In the genomic region with DNA sequence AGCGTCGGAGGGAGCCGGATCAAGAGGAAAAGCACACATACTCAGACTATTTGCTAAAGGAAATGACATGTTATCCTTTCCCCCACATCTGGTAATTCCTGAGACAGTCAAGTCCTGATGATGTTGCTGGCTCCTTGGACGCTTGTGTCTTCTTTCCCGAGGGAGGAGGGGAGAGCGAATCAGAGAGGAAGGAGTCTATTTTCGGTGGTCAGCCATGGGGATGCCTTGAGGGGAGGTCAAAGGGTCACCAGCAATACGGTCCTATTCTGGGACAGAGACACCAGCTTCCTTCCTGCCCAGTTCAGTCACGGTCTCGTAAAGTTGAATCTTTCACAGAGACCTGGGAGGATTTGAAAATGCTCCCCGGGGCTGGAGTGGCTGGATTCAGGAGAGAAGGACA, we compare ENCODE assay signal across 9 mouse cellular contexts.
DNase-seq lines count a peak whose midpoint lies in the region; ATAC-seq and TF ChIP-seq lines count a peak whose summit lies in the region.
"Had no signal": no experiment of that assay in that cellular context is flagged by ENCODE, and none has a peak within 500 bp of the region (broad histone marks: within the 10 kb centered on the region; RNA-seq: fewer than 3 reads in every experiment).

No protein-coding gene starts in this region.

- H3K36me3 ChIP-seq in lung, embryonic 14.5 days (ENCODE audit: insufficient read depth) = no peaks in the 10 kb centered on the region
- no peaks in the 10 kb centered on the region for H3K36me3 ChIP-seq in heart, embryonic 14.5 days (ENCODE audit: control insufficient read depth, insufficient read depth, low read length)
- H3K36me3 ChIP-seq in stomach, embryonic 15.5 days = no peaks in the 10 kb centered on the region
- no peaks in the 10 kb centered on the region for H3K36me3 ChIP-seq in forebrain, embryonic 15.5 days

- no peak overlapping the region for H3K4me3 ChIP-seq in lung, embryonic 14.5 days (ENCODE audit: low read depth, low read length)
- H3K4me3 ChIP-seq in lung, adult 2 months (replicated peaks; ENCODE audit: extremely low read depth, low read depth, low read length) = no peak overlapping the region
- no peak overlapping the region for H3K4me3 ChIP-seq in heart, embryonic 14.5 days (ENCODE audit: control insufficient read depth in 1 of 2, insufficient read depth in 1 of 2, low read depth in 1 of 2, low read length in 2 of 2)
- no peak overlapping the region for H3K4me3 ChIP-seq in stomach, embryonic 15.5 days (replicated peaks)
- H3K4me3 ChIP-seq in forebrain, embryonic 15.5 days = no peak overlapping the region
- H3K4me3 ChIP-seq: myocyte had no signal

- 0 out of 2 replicates have a peak, but pooled peaks cover 4% of the 10 kb centered on the region for H3K4me1 ChIP-seq in lung, embryonic 14.5 days (ENCODE audit: insufficient read depth)
- H3K4me1 ChIP-seq in lung, adult 2 months (ENCODE audit: control insufficient read depth, insufficient read depth, low read length) = peaks cover 9% of the 10 kb centered on the region
- H3K4me1 ChIP-seq in heart, embryonic 14.5 days (ENCODE audit: control insufficient read depth in 2 of 2, insufficient read depth in 2 of 2, low read length in 2 of 2) = peaks cover 13 to 14% of the 10 kb centered on the region in 2 experiments
- H3K4me1 ChIP-seq in stomach, embryonic 15.5 days = peaks cover 8% of the 10 kb centered on the region; the same call in 1 of the 2 replicates
- no peaks in the 10 kb centered on the region for H3K4me1 ChIP-seq in forebrain, embryonic 15.5 days

- WGBS in lung, embryonic 14.5 days = 47% methylated on average over 11 of the region's 11 CpGs
- 45% methylated on average over 11 of the region's 11 CpGs for WGBS in lung, adult 2 months
- 44% methylated on average over 11 of the region's 11 CpGs for WGBS in heart, embryonic 14.5 days
- WGBS in stomach, embryonic 15.5 days = 64% methylated on average over 11 of the region's 11 CpGs
- whole genome bisulfite sequencing in forebrain, embryonic 15.5 days = 81% methylated on average over 11 of the region's 11 CpGs

- ATAC-seq in lung, embryonic 14.5 days (ENCODE audit: insufficient read depth) = 0 out of 2 replicates have a peak, but pooled peaks have one; percentile 39
- ATAC-seq in heart, embryonic 14.5 days (ENCODE audit: insufficient number of reproducible peaks, insufficient read depth, low FRiP score, low read depth) = peak; percentile 41; the same call in 1 of the 2 replicates
- ATAC-seq in stomach, embryonic 15.5 days (ENCODE audit: insufficient read depth, low FRiP score, low read depth) = 0 out of 2 replicates have a peak, but pooled peaks have one; percentile 25
- no peak for ATAC-seq in CD4-positive, CD25-positive, alpha-beta regulatory T cell, adult 4 months
- no peak for ATAC-seq in forebrain, embryonic 15.5 days (replicated peaks)

- peak; percentile 44 for DNase-seq in lung, embryonic 14.5 days
- no peak for DNase-seq in lung, adult 2 months
- peak; percentile 67 to 83 for DNase-seq in kidney, postnatal 25 days
- no peak for DNase-seq in gastrocnemius, adult 18-20 months (ENCODE audit: low spot score)

- peak overlapping the region; percentile 11 for H3K4me2 ChIP-seq in lung, embryonic 14.5 days
- peak overlapping the region; percentile 21 for H3K4me2 ChIP-seq in heart, embryonic 14.5 days (ENCODE audit: low read length)
- no peak overlapping the region for H3K4me2 ChIP-seq in stomach, embryonic 15.5 days
- no peak overlapping the region for H3K4me2 ChIP-seq in forebrain, embryonic 15.5 days (replicated peaks)

- H3K27me3 ChIP-seq in lung, embryonic 14.5 days (ENCODE audit: insufficient read depth, low read length) = no peaks in the 10 kb centered on the region
- H3K27me3 ChIP-seq in heart, embryonic 14.5 days (ENCODE audit: control insufficient read depth, insufficient read depth, low read length) = no peaks in the 10 kb centered on the region
- no peaks in the 10 kb centered on the region for H3K27me3 ChIP-seq in stomach, embryonic 15.5 days (replicated peaks)
- no peaks in the 10 kb centered on the region for H3K27me3 ChIP-seq in forebrain, embryonic 15.5 days

- H3K9me3 ChIP-seq in lung, embryonic 14.5 days (ENCODE audit: low read depth, low read length) = no peaks in the 10 kb centered on the region
- no peaks in the 10 kb centered on the region for H3K9me3 ChIP-seq in heart, embryonic 14.5 days (ENCODE audit: control insufficient read depth, low read length)
- H3K9me3 ChIP-seq in stomach, embryonic 15.5 days = no peaks in the 10 kb centered on the region
- H3K9me3 ChIP-seq in forebrain, embryonic 15.5 days = no peaks in the 10 kb centered on the region

- no peak for TF ChIP-seq POLR2A in lung, adult 2 months (IDR thresholded peaks at IDR 0.05; ENCODE audit: borderline replicate concordance, extremely low read depth, low read depth, low read length)

- no peak overlapping the region for H3K9ac ChIP-seq in lung, embryonic 14.5 days
- no peak overlapping the region for H3K9ac ChIP-seq in heart, embryonic 14.5 days (ENCODE audit: low read length)
- H3K9ac ChIP-seq in stomach, embryonic 15.5 days = no peak overlapping the region
- no peak overlapping the region for H3K9ac ChIP-seq in forebrain, embryonic 15.5 days (replicated peaks)

- H3K27ac ChIP-seq in lung, embryonic 14.5 days (ENCODE audit: low read depth) = peak overlapping the region; percentile 83
- peak overlapping the region; percentile 55 to 73; a peak in 2 of 4 replicates for H3K27ac ChIP-seq in heart, embryonic 14.5 days (replicated peaks in 1 of 2; ENCODE audit: control insufficient read depth in 1 of 2, insufficient read depth in 1 of 2, low read depth in 2 of 2, low read length in 2 of 2)
- H3K27ac ChIP-seq in stomach, embryonic 15.5 days = peak overlapping the region; percentile 65; the same call in 1 of the 2 replicates
- no peak overlapping the region for H3K27ac ChIP-seq in forebrain, embryonic 15.5 days (replicated peaks)

- TF ChIP-seq CTCF in lung, embryonic 14.5 days (IDR thresholded peaks at IDR 0.05; ENCODE audit: low read depth) = no peak
- no peak for TF ChIP-seq CTCF in lung, adult 2 months (IDR thresholded peaks at IDR 0.05; ENCODE audit: insufficient read depth, low read length)

Comparison
In these comparisons a context has a peak if more than half of its experiments do, and no peak if none do; other contexts are left out.
1. DNase-seq: peak in lung, embryonic 14.5 days (single experiment) and kidney, postnatal 25 days (2 of 2); none in lung, adult 2 months (single experiment) and gastrocnemius, adult 18-20 months (single experiment).
2. ATAC-seq: peak in lung, embryonic 14.5 days (single experiment), heart, embryonic 14.5 days (single experiment) and stomach, embryonic 15.5 days (single experiment); none in CD4-positive, CD25-positive, alpha-beta regulatory T cell, adult 4 months (single experiment) and forebrain, embryonic 15.5 days (single experiment).
3. H3K4me2 ChIP-seq: peak in lung, embryonic 14.5 days (single experiment) and heart, embryonic 14.5 days (single experiment); none in stomach, embryonic 15.5 days (single experiment) and forebrain, embryonic 15.5 days (single experiment).